Mouse (Mus musculus) ovary, postnatal 14 days (tissue): ENCODE data around the gene Iqcf6.
A peak's percentile ranks its signal among the peaks of the same experiment; 100 is the strongest.
"Not testable (repeated sequence)": the region's sequence is repeated elsewhere in the genome, so short reads cannot be mapped to it uniquely, and the experiment has no call there.

Experiments used
- DNase-seq: peaks from one replicate; pipeline ENCODE4 v3.0.0; 2022; ENCODE audit warnings: low spot score

Iqcf6 gene

DNA sequence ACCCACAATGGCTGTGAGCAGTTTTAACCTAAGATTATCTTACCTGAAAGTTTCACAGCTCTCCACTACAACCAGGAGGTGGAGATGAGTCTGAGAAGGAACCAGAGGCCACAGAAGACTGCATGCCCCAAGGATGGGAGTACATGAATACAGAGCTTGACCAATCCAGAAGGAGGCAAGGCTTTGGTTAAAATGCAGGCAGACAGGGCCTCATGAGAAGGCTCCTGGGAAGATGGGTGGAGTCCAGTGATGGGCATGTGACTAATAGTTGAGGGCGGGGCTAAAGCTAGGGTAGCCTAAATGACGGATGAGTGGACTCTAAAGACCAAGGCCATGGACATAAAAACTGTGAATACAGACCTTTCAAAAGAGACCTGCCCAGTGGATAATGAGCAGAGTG, at the start of gene Iqcf6:
Gene Iqcf6, plus strand, starts transcription at position 301 of the 400 bp plus-strand sequence.
- DNase-seq = no peak

DNA sequence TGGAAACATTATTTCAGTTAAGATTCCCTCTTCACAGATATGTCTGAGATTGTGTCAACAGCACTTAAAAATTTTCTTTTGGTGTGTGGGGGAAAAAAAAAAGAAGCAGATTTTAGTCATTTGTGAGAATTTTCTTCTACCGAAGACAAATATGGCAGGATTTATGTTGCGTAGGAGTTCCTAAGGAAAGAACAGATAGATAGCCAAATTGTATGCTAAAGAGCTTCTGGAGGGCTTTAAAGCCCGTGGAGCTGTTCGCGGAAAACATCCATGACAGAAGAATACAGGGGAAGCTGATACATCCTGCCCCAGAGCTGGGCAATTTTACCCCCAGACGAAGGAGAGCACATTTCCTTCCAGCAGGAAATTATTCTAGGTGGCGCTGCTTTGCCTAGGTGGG, 46.4 kb upstream of the Iqcf6 start:
- no peak for DNase-seq

DNA sequence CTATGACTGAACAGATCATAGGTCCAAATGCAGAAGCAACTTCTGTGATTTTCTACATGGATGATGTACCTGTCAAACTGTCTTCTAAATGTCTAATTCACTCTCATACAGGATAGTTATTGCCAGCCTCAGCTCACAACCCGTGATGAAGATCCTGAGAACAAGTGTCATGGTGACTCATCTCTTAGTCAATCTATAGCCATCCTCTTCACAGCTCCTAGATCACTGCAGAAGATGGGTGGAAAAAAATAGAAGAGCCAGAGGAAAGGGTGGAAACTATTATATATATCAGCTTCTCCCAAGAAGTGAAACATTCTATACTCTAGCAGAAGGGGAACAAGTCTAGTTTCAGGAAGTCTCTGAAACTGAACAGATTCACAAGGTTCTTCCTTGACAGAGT, 43.8 kb upstream of the Iqcf6 start:
- no peak for DNase-seq

DNA sequence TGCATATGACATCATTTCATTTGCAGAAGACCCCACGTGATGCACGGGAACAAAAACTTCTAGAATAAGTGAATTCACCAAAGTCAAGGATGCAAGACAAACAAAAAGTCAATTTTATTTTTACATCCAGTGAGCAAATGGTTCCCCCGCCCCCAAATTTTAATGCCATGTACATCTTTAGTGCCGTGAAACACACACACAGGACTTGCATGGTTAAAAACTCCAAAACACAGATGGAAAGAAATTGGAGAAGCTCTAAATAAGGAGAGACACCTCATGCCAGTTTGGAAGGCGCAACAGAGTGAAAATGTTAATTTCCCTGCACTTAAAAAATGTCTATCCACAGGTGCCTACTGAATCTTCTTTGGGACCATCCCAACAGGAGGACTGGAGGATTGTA, 34.2 kb upstream of the Iqcf6 start:
- no peak for DNase-seq

- not testable (repeated sequence) for DNase-seq
These were observed 31.0 kb upstream of the Iqcf6 start for GRCm38 (mm10) chr9:106595402-106595801.

DNA sequence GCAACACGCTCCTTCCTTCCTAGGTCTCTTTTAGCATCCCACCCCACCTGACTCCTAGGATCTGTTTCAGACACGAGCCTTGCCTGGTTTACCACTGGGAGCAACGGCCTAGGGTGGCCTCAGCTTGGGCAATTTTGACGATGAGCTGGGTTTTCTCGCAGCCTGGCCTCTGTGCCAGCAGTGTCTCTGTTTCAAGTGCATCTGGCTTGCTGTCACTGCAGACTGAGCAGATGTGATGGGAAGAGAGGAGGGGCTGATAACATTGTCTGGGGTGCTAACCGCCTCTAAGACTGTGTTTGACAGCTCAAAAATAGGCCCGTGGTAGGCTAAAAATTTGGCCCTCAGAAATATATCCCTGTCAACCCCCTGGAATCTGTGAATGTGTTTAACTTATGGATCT, 30.5 kb upstream of the Iqcf6 start:
- no peak for DNase-seq

GRCm38 (mm10) chr9:106598466-106598865, 27.9 kb upstream of the Iqcf6 start:
- DNase-seq = no peak

DNA sequence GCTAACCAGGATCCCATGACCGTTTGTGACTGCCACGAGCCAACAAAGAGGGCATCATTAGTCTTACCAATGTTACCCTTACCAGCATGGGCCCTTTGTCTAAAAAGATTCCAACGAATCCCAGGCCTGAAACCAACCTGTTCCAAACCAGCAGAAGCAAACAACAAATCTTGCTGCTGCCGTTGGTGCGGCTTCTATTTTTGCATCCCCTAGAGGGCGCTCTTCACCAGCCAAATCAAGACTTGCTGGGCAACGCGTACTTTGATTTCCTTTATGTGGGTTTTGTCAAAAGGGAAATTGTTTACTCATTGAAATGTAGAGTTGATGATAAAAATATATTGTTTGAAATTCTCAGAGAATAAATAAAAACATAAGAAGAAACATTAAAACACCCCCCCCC, 25.8 kb upstream of the Iqcf6 start:
- peak; percentile 37 for DNase-seq

DNA sequence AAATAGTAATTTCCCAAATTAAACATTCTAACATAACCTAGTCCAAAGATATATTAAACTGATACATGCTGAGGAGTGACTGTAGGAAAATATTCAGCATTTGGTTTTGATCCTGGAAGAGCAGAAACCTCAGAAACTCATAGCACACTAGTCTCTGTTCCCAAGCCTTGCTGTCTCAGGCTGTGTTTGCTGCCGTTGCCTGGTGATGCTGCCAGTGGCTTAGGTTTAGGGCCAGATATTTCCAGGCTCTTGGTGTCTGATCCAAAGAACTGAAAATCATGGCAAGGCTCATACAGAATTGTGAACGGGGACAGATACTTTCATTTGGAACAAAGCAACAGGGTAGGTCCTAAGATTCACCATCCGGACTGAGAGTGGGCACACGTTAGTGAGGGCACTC, 15.7 kb upstream of the Iqcf6 start:
- no peak for DNase-seq

DNA sequence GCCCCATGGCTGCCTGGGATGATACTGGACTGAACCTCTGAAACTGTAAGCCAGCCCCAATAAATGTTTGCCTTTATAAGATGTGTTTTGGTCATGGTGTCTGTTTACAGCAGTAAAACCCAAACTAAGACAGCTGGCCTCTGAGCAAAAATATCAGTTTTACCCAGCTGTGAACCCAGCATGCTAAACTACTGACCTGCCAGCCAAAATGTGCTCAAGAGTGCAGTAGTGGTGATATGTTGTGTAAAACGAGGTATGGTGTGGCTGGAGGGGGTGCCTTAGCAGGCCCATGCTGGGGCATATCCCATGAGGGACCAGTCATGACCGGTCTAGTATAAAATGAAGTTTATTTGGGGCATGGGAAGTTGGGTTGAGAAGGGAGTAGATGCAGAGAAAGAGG, 12.4 kb upstream of the Iqcf6 start:
- no peak for DNase-seq

- no peak for DNase-seq
These were observed 11.8 kb upstream of the Iqcf6 start for GRCm38 (mm10) chr9:106614616-106615015.

GRCm38 (mm10) chr9:106616306-106616705, 10.1 kb upstream of the Iqcf6 start:
- DNase-seq = no peak

- DNase-seq = no peak
These were observed 8.9 kb upstream of the Iqcf6 start for GRCm38 (mm10) chr9:106617496-106617895.

- DNase-seq = not testable (repeated sequence)
These were observed 1.4 kb downstream of the Iqcf6 start for GRCm38 (mm10) chr9:106627796-106628195.

GRCm38 (mm10) chr9:106632185-106632584, 5.8 kb downstream of the Iqcf6 start:
- DNase-seq = no peak

GRCm38 (mm10) chr9:106638154-106638553, 11.8 kb downstream of the Iqcf6 start:
- DNase-seq = no peak

DNA sequence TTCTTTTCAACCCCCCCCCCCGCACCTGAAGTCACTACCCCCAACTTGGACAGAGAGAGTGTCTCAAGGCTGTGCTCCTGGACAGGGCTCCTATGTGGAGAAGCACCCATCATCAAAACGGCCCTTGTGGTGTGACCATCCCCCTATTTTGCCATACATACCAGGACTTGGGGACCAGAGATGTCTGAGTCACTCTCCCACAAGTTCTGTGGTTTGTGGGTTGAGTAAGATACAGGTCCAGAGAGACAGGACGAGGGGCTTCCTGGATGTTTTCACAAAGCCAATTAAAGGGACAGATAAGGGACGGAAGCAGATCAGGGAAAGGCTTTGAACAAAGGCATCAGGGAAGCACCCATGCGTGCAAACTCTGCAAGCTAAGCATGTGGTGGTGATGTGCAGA, 15.0 kb downstream of the Iqcf6 start:
- DNase-seq = no peak

DNA sequence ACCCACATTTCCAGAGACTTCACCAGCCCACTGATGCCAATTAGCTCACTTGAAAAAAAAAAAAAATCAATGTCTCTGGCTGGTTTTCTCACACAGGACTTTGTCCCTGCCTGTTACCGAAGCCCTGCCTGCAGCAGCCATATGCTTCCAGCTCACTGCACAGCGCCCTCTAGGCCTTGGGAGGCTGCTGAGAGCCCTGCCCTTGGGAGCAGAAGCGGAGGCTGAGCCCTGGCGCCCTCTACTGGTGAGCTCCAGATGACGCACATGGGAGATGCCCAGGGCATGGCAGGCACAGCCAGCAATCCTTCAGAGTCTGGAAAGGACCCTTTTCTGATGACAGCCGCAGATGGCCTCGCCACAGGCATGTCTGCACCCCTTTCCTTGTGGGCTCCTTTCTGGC, 16.7 kb downstream of the Iqcf6 start:
- peak; percentile 68 for DNase-seq

DNA sequence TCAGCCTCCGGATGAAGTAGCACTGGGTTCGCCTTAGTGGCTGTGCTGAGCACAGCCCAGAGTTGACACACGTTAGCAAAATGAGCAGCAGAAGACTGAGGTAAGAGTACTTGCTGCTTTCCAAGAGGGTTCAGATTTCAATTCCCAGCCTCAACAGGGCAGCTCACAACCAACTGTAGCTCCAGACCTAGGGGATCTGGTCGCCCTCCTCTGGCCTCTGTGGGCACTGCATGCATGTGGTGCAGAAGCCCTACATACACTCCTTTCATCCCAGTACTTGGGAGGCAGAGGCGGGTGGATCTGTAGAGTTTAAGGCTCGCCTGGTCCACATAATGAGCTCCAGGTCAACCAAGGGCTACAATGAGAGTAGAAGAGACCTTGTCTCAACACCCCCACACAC, 17.4 kb downstream of the Iqcf6 start:
- no peak for DNase-seq

DNA sequence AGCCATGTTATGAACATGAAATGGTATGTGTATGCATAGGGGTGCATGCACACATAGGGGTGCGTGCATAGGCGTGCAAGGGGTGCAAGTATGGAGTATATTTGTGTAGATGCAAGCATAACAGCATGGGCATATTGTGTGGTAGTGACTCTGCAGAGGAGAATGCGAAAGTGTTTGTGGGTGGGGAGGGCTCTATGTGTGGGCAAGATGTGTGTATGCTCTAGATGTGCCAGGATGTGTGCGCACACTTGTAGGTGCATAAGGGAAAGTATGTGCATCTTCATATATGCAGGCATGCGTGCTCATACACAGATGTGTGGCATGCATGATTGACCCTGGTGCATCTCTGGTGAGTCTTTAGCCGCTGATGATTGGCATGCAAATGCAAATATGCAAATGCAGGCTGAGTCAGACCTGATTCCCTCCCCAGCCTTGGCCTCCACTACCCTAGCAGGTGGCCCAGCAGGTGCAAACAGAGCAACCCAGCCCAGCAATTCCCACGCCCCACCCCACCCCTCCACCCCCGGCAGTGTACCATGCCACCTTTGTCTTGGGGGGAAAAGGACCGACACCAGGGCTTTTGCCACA, 19.4 kb downstream of the Iqcf6 start:
- no peak for DNase-seq

DNA sequence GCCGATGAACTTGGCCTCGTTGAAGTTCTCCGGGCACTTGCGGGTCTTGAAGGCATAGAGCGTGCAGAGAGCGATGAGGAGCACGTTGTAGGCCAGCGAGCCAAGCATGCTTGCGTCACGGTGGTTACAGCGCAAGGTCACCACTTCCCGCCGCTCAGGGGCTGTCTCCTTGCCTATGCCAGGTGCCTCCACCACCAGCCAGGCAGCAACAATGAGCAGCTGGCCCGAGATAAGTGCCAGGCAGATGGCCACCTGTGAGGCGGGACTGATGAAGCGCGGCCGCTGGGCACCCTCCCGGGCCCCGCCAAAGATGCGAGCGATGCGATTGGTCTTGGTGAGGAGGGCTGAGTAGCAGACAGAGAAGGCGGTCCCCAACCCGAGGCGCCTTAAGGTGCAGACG, 20.8 kb downstream of the Iqcf6 start:
- no peak for DNase-seq

DNA sequence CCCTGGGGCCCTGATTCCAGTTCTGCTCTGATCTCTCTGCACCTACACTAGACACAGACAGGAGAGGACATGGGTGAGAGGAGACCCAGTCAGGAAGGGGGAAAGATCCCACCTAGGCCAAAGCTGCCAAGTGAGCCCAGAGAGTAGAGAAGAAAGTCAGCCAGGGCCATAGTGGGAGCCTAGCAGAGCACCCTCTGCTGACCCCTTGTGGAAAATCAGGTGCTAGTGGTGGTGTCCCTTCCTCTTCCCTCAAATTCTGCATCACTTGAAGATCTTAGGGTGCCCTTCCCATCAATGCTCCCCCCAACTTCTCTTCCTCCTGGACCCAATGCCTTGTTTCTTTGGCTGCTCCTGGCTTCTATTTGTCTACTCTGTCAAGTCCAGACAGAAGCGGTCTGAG, 26.3 kb downstream of the Iqcf6 start:
- no peak for DNase-seq

DNA sequence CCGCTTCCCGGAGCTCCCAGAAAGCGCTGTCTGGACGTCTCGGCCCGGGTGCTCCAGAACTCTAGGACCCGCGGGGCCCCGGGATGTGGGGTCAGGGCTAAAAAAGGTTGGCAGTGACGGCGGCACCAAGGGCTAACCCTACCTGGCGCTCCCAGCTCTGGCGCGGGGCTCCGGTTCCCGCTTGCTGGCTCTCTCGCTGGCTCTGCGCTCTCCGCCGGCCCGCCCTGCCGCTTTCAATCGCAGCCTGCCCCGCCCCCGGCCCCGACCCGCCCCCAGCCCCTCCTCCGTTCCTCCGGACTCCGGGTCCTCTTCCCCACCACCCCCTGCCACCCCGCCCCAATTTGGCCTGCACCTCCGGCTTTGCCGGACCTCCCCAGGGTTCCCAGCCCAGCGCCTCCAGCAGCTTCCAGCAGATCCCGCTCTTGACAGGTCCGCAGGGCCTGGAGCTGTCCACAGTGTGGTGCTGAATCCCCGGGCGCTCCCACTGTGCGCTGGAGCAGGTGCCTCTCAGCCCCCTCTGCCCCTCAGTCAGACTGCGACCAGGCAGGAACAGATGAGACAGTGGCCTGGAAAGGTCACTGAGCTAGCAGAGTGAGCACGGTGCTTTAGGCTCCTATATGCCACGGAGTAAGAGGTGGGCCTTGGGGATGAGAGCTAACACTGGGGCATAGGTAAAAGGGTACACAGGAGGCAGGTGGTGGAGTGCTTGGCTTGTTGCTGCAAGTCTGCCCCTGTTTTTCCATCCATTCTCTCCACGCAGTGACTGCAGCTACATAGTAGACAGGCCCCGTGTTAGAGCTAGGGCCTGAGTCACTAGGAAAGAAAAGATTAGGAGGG, 29.7 kb downstream of the Iqcf6 start, which contains the start of gene Grm2:
Gene Grm2, minus strand, starts transcription at position 199 of the 837 bp plus-strand sequence.
- DNase-seq = peak; percentile 71

DNA sequence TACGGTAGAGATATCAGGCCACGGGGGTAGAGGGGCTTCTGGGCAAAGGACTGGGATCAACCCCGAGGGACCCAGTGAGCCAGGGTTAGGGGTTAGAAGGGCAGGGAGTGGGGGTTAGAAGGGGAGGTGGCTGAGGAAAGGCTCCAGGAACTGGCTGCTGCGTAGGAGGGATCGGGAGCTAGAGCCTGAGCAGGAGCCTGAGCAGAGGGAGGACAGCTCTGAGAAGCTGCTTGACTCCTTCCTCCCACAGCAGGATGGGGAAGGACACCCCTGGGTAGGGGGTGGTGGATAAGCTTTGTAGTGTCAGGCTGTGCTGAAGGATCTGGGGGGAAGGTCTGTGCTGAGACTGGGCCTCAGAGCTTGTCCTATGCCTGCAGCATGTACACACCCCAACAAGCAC, 30.4 kb downstream of the Iqcf6 start:
- DNase-seq = no peak
